Mouse (Mus musculus): ENCODE measurements around the gene Prss53.

DNA sequence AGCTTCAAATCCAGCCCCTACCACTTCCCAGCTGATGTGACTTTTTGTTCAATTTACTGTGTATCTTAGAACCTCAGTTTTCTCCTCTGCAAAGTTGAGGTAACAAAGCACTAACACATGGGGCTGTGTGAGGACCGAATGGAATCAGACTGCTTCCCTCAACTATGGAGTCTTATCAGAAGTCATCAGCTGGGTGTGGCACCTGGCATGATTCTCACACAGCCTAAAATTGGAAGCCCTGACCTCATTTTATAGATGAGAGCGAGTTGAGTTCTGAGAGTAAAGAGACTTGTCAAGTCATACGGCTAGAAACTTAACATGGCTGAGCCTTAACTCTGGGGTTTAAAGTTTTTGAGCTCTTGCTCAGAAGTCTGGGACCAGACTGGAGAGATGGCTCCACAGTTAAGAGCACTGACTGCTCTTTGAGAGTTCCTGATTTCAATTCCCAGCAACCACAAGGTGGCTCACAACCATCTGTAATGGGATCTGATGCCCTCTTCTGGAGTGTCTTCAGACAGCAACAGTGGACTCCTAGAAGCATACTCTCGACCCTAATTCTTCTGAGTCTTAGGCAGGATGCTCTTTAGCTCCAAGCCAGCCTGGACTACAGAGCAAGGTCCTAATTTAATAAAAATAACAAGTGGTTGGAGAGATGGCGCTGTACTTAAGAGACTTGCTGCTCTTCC is 20.5 kb downstream of the Prss53 start:
- TF ChIP-seq POLR2A (IDR thresholded peaks at IDR 0.05; ENCODE audit: insufficient read length, low read depth) (no peak), POLR2AphosphoS2 (IDR thresholded peaks at IDR 0.05; ENCODE audit: insufficient read length, low read depth) (no peak), TCF3 (IDR thresholded peaks at IDR 0.05; ENCODE audit: insufficient read length, low read depth) (no peak), MYOD1 (IDR thresholded peaks at IDR 0.05; ENCODE audit: control insufficient read depth in 1 of 3, insufficient read length in 2 of 3, low read depth in 2 of 3) (no peak), REST (IDR thresholded peaks at IDR 0.05; ENCODE audit: insufficient read depth, insufficient read length) (no peak), MYOG (IDR thresholded peaks at IDR 0.05; ENCODE audit: control insufficient read depth in 1 of 3, insufficient read depth in 1 of 3, insufficient read length in 2 of 3, low read depth in 2 of 3) (no peak), MAX (IDR thresholded peaks at IDR 0.05; ENCODE audit: low read depth) (no peak), SRF (IDR thresholded peaks at IDR 0.05; ENCODE audit: control insufficient read depth, insufficient read length, low read depth) (no peak)
